Mouse (Mus musculus) testis, adult 2 months (tissue): ENCODE data around the gene Adprm.

ENCODE experiments used
- CTCF ChIP-seq: fragments of 200-500 bp; IDR thresholded peaks from 2 replicates; pipeline ENCODE4 v1.5.1; 2012; ENCODE audit warnings: low read depth, mild to moderate bottlenecking, inconsistent platforms, low read length, moderate library complexity; ENCODE audit not compliant: control insufficient read depth, insufficient read depth, insufficient replicate concordance
- POLR2A ChIP-seq: fragments of 200-500 bp; IDR thresholded peaks from 2 replicates; pipeline ENCODE4 v1.6.1; 2012; ENCODE audit warnings: low read depth, mild to moderate bottlenecking, inconsistent platforms, low read length, moderate library complexity; ENCODE audit not compliant: control insufficient read depth

- TF ChIP-seq CTCF (no peak), POLR2A (no peak)
These were observed 55.9 kb downstream of the Adprm start for GRCm38 (mm10) chr11:66996446-66996845.
